Mouse (Mus musculus): ENCODE data around the gene Slit2. TPM values are rescaled to one million over a fixed set of nuclear protein-coding genes. Genes with fewer than 3 reads are reported as not detected.

Gene Slit2
- polyA plus RNA-seq (2015; fragmentation: Nextera tagmentation; extraction: Ambion mirVana): 16.9 and 21.7 TPM in 2 replicates

- Histone ChIP-seq H3K4me1 (peaks cover 36% of the 10 kb centered on the region), H3K4me2 (peak within 1 kb of the TSS; percentile 95), H3K4me3 (peak within 1 kb of the TSS; percentile 70), H3K27ac (peak within 1 kb of the TSS; percentile 74), H3K9ac (peak within 1 kb of the TSS; percentile 76), H3K9me3 (replicated peaks) (no peaks in the 10 kb centered on the region), H3K27me3 (0 out of 2 replicates have a peak, but pooled peaks cover 13% of the 10 kb centered on the region), H3K36me3 (ENCODE audit: poor library complexity, severe bottlenecking) (no peaks in the 10 kb centered on the region)
- under 1% methylated on average over 62 of the region's 66 CpGs for WGBS
- peak; percentile 84 for ATAC-seq
Measured at GRCm38 (mm10) chr5:47982941-47983701, at the start of gene Slit2. Slit2 (plus strand) TSS chr5:47983138.

DNA sequence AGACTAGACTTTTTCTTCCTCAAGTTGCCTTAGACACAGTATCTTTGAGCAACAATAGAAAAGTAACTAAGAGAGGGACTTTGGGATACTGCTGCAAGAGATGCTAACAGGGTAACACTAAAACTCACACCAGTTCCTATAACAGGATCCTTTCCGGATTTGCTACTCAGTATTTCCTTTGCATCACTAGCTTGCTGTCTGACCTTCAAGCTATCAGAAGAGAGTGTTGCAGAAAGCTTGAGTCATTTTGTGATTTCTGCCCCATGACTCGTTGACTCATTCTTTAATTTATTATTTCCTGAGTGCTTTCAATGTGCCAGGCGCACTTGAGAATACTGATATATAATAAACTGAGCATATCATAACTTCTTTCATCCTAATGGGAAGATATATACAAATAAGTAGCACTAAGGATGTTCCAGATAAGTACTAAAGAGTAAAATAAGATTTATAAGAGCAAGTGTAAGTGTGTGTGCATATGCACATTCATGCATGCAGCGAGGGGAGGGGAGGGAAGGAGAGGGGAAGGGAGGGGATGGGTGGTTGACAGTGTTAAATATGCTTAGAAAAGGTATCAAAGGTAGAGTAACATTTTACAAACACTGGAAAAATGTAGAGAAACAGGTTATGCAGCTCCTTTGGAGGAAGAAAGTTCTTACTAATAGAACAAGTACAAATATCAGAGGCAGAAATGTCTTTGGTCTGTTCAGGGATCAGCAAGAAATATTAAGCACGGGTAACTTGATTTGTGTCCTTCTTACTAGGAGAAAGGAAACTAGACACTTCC lies 44.2 kb upstream of the Slit2 start:
- no peak for ATAC-seq
- H3K4me1 ChIP-seq: no peaks in the 10 kb centered on the region
- no peak overlapping the region for H3K27ac ChIP-seq
- no peak overlapping the region for H3K4me2 ChIP-seq
- H3K9me3 ChIP-seq (replicated peaks): no peaks in the 10 kb centered on the region
- no peak overlapping the region for H3K9ac ChIP-seq
- no peak overlapping the region for H3K4me3 ChIP-seq
- WGBS: 88% methylated on average over 5 of the region's 5 CpGs
- no peaks in the 10 kb centered on the region for H3K36me3 ChIP-seq (ENCODE audit: poor library complexity, severe bottlenecking)
- no peaks in the 10 kb centered on the region for H3K27me3 ChIP-seq

DNA sequence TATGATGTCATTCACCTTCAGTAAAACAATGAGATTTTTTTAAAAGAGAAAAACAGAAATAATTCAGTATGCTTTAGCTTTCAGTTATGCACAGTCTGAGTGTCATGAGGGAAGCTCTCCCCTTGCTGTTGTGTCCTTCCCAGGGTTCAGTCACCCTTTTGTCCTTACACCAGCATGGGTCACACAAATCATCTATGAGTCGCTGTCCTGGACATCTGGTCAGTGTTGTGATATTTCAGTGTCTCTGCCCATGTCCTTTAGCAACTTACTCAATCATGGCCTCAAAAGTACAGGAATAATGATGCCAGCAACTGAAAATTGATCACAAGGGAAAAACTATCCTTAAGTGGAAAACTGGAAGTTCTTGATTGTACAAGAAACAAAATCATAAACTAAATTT lies 26.5 kb upstream of the Slit2 start:
- no peak for ATAC-seq
- WGBS: 70% methylated on average over 1 of the region's 1 CpGs
- H3K9me3 ChIP-seq (replicated peaks): no peaks in the 10 kb centered on the region
- no peak overlapping the region for H3K4me2 ChIP-seq
- H3K27me3 ChIP-seq: no peaks in the 10 kb centered on the region
- H3K4me1 ChIP-seq: no peaks in the 10 kb centered on the region
- H3K27ac ChIP-seq: no peak overlapping the region
- H3K36me3 ChIP-seq (ENCODE audit: poor library complexity, severe bottlenecking): no peaks in the 10 kb centered on the region
- no peak overlapping the region for H3K4me3 ChIP-seq
- no peak overlapping the region for H3K9ac ChIP-seq

- WGBS: 67% methylated on average over 2 of the region's 2 CpGs
- H3K4me3 ChIP-seq: no peak overlapping the region
- no peak overlapping the region for H3K27ac ChIP-seq
- ATAC-seq: peak; percentile 68; the same call in 1 of the 2 replicates
- H3K36me3 ChIP-seq (ENCODE audit: poor library complexity, severe bottlenecking): no peaks in the 10 kb centered on the region
- H3K9ac ChIP-seq: no peak overlapping the region
- no peaks in the 10 kb centered on the region for H3K9me3 ChIP-seq (replicated peaks)
- no peaks in the 10 kb centered on the region for H3K4me1 ChIP-seq
- H3K27me3 ChIP-seq: no peaks in the 10 kb centered on the region
- no peak overlapping the region for H3K4me2 ChIP-seq
Measured at GRCm38 (mm10) chr5:47975795-47976194, 7.1 kb upstream of the Slit2 start.

GRCm38 (mm10) chr5:47979371-47979770 lies 3.6 kb upstream of the Slit2 start:
- Histone ChIP-seq H3K4me3 (no peak overlapping the region), H3K36me3 (ENCODE audit: poor library complexity, severe bottlenecking) (no peaks in the 10 kb centered on the region), H3K27ac (no peak overlapping the region), H3K4me2 (no peak overlapping the region), H3K9ac (no peak overlapping the region), H3K4me1 (peaks cover 8% of the 10 kb centered on the region), H3K9me3 (replicated peaks) (no peaks in the 10 kb centered on the region), H3K27me3 (0 out of 2 replicates have a peak, but pooled peaks cover 4% of the 10 kb centered on the region)
- 40% methylated on average over 4 of the region's 4 CpGs for WGBS
- no peak for ATAC-seq

DNA sequence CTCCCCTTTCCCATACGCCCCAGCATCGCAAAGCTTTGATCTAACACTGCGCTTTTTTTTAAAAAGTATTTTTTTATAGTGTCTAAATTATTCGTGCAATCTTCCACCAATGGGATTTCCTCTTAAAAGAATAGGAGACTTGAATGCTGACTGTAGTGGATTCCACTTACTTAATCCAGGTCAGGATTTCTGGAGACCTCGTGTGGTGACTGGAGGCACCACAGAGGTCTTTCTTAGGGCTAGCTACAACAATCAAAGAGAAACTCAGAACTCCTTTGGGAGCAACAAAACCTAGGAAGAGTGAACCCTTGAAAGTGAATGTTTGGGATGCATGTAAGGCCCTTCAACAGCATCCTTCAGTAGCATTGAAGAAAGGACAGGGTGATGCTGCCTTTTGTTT lies 2.5 kb upstream of the Slit2 start:
- WGBS: 32% methylated on average over 5 of the region's 5 CpGs
- Histone ChIP-seq H3K36me3 (ENCODE audit: poor library complexity, severe bottlenecking) (no peaks in the 10 kb centered on the region), H3K4me1 (peaks cover 19% of the 10 kb centered on the region), H3K27ac (no peak overlapping the region), H3K4me3 (no peak overlapping the region), H3K4me2 (no peak overlapping the region), H3K9me3 (replicated peaks) (no peaks in the 10 kb centered on the region), H3K9ac (no peak overlapping the region), H3K27me3 (0 out of 2 replicates have a peak, but pooled peaks cover 13% of the 10 kb centered on the region)
- ATAC-seq: no peak

- no peaks in the 10 kb centered on the region for H3K36me3 ChIP-seq (ENCODE audit: poor library complexity, severe bottlenecking)
- H3K9me3 ChIP-seq (replicated peaks): no peaks in the 10 kb centered on the region
- H3K4me2 ChIP-seq: peak overlapping the region; percentile 95
- H3K4me1 ChIP-seq: peaks cover 31% of the 10 kb centered on the region
- 0 out of 2 replicates have a peak, but pooled peaks cover 13% of the 10 kb centered on the region for H3K27me3 ChIP-seq
- H3K27ac ChIP-seq: no peak overlapping the region
- no peak for ATAC-seq
- H3K9ac ChIP-seq: no peak overlapping the region
- H3K4me3 ChIP-seq: no peak overlapping the region; the same call in 1 of the 2 replicates
- 58% methylated on average over 8 of the region's 8 CpGs for WGBS
Measured at GRCm38 (mm10) chr5:47981951-47982350, 987 bp upstream of the Slit2 start.

DNA sequence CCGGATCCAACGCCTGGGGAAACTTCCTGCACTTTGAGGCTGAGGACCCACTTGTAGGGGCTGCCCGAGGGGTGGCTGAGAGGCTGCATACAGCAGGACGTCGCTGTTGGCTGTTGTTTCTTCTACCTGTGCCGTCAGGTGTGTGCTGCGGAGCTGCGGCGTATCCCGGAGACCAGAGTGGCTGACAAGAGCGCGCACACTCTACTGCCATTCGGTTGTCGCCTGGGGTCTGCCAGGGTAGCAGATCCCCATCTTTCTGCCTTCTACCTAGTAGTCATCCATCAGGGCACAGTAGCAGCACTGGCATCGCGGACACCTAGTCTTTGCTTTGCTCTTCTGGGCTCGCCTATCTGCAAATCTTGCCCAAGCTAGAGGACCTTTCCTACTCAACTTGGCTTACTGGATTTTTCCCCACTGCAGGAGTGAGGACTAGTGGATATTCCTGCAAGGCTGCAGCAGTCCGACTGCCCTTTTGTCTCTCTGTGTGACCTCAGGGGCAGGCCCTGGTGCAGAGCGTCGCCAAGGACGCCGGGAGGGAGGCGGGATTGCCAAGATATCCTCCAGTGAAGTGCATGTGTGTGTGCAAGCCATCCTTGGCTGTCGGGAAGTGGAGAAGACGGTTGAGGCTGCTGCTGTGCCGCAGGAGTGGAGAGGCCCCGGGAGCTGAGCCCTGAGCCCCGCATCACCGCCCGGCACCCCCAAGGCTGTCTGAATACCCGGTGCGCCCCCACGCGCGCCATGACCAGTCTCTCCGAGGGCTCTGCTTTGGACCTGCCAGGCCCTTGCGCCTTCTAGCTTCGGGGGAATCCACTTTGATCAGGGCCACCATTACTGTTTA lies 1.0 kb downstream of the Slit2 start:
- no peak overlapping the region for H3K27ac ChIP-seq
- 0 out of 2 replicates have a peak, but pooled peaks cover 13% of the 10 kb centered on the region for H3K27me3 ChIP-seq
- H3K4me2 ChIP-seq: peak overlapping the region; percentile 95
- WGBS: under 1% methylated on average over 38 of the region's 38 CpGs
- H3K9ac ChIP-seq: peak overlapping the region; percentile 76
- peaks cover 43% of the 10 kb centered on the region for H3K4me1 ChIP-seq
- peak overlapping the region; percentile 70 for H3K4me3 ChIP-seq
- ATAC-seq: peak; percentile 5
- no peaks in the 10 kb centered on the region for H3K9me3 ChIP-seq (replicated peaks)
- no peaks in the 10 kb centered on the region for H3K36me3 ChIP-seq (ENCODE audit: poor library complexity, severe bottlenecking)

GRCm38 (mm10) chr5:47984584-47985197 lies 1.8 kb downstream of the Slit2 start:
- Histone ChIP-seq H3K4me2 (peak overlapping the region; percentile 95), H3K36me3 (ENCODE audit: poor library complexity, severe bottlenecking) (no peaks in the 10 kb centered on the region), H3K9ac (peak overlapping the region; percentile 76), H3K27ac (no peak overlapping the region), H3K4me3 (peak overlapping the region; percentile 70), H3K4me1 (peaks cover 45% of the 10 kb centered on the region), H3K9me3 (replicated peaks) (no peaks in the 10 kb centered on the region), H3K27me3 (0 out of 2 replicates have a peak, but pooled peaks cover 13% of the 10 kb centered on the region)
- peak; percentile 34; the same call in 1 of the 2 replicates for ATAC-seq
- WGBS: 2% methylated on average over 23 of the region's 23 CpGs

DNA sequence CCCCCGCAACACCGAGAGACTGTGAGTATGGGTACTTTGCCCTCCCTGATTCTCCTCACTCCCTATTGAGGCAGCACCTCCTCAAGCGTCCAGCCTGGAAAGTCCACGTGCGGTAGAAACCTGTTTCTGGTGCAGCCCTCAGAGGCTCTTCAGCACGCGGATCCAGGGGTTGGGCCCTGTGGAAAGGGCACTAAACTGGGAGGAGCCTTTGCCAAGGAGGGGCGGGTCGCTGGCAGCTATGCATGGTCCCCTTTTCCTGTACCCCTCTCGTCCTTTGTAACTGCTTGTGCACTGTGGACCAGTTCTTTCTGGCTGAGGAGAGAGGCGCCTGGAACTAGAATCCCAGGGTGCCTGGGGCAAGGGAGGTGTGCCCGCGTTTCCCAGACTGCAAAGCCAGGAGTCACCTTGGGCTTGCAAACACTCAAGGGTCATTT lies 2.3 kb downstream of the Slit2 start:
- H3K4me3 ChIP-seq: peak overlapping the region; percentile 70
- peak overlapping the region; percentile 95 for H3K4me2 ChIP-seq
- no peaks in the 10 kb centered on the region for H3K9me3 ChIP-seq (replicated peaks)
- H3K9ac ChIP-seq: peak overlapping the region; percentile 76
- H3K27ac ChIP-seq: 0 out of 2 replicates have a peak overlapping the region, but pooled peaks have one; percentile 19
- H3K27me3 ChIP-seq: 0 out of 2 replicates have a peak, but pooled peaks cover 13% of the 10 kb centered on the region
- WGBS: 0% methylated on average over 13 of the region's 13 CpGs
- H3K36me3 ChIP-seq (ENCODE audit: poor library complexity, severe bottlenecking): no peaks in the 10 kb centered on the region
- peaks cover 45% of the 10 kb centered on the region for H3K4me1 ChIP-seq
- ATAC-seq: peak; percentile 58

All from forebrain, embryonic 13.5 days (tissue).